Mouse (Mus musculus) CH12.LX (cell line): ENCODE measurements around the gene Crbn. TPM values are rescaled to one million over a fixed set of nuclear protein-coding genes. Genes with fewer than 3 reads are reported as not detected.

Source experiments
- DNase-seq: peaks from one replicate; pipeline ENCODE4 v3.0.0-alpha.2; 2013; ENCODE audit errors: extremely low read depth
- H3K27ac ChIP-seq: 2 replicates; pipeline ENCODE4 v1.5.1; 2012; ENCODE audit warnings: low read depth, mild to moderate bottlenecking, control low read depth, moderate library complexity; ENCODE audit not compliant: insufficient read depth
- H3K27me3 ChIP-seq: replicated peaks from 2 replicates; pipeline ENCODE3; 2012; ENCODE audit warnings: inconsistent platforms
- H3K36me3 ChIP-seq, 2 experiments: replicated peaks in 1 of 2; 2 replicates each; pipeline versions ENCODE3 to v1.6.1; 2012; ENCODE audit warnings: inconsistent platforms in 1 of 2, low read length in 1 of 2, mild to moderate bottlenecking in 1 of 2, mixed read lengths in 1 of 2, moderate library complexity in 1 of 2; ENCODE audit not compliant: control insufficient read depth in 1 of 2, insufficient read depth in 1 of 2
- H3K4me1 ChIP-seq, 2 experiments: 2 replicates each; pipeline ENCODE4 v1.6.1; 2012; ENCODE audit warnings: inconsistent platforms in 1 of 2, moderate library complexity in 1 of 2; ENCODE audit not compliant: insufficient read depth in 2 of 2, control insufficient read depth in 1 of 2
- H3K4me2 ChIP-seq: 2 replicates; pipeline ENCODE4 v1.6.1; 2012; ENCODE audit warnings: low read depth, mild to moderate bottlenecking, control low read depth; ENCODE audit not compliant: poor library complexity, insufficient read depth, severe bottlenecking
- H3K4me3 ChIP-seq, 3 experiments: fragments of 150-350 bp in 1 of 3; sonication (generic) in 1 of 3; replicated peaks in 1 of 3; 2 replicates each; pipeline versions ENCODE3 to v1.5.1; 2011 to 2012; ENCODE audit warnings: low read depth in 2 of 3, low read length in 2 of 3, mild to moderate bottlenecking in 2 of 3, moderate library complexity in 2 of 3, control low read depth in 1 of 3, improper control_type of control experiment in 1 of 3, inconsistent platforms in 1 of 3, mixed read lengths in 1 of 3; ENCODE audit not compliant: poor library complexity in 1 of 3
- H3K79me2 ChIP-seq: replicated peaks from 2 replicates; pipeline ENCODE4 v1.6.1; 2012; ENCODE audit warnings: mild to moderate bottlenecking, moderate library complexity; ENCODE audit not compliant: control insufficient read depth, poor library complexity, insufficient read depth, severe bottlenecking; ENCODE audit errors: extremely low read depth
- H3K9ac ChIP-seq: 2 replicates; pipeline ENCODE4 v1.6.1; 2012; ENCODE audit warnings: low read depth, mild to moderate bottlenecking, control low read depth, moderate library complexity; ENCODE audit not compliant: insufficient read depth
- H3K9me3 ChIP-seq: replicated peaks from 2 replicates; pipeline ENCODE3; 2012; ENCODE audit warnings: low read length, inconsistent platforms, mixed read lengths
- BHLHE40 ChIP-seq: IDR thresholded peaks from 2 replicates; pipeline ENCODE4 v1.6.1; 2011; ENCODE audit warnings: mild to moderate bottlenecking, low read depth, low read length, improper control_type of control experiment
- CHD1 ChIP-seq: IDR thresholded peaks from 2 replicates; pipeline ENCODE4 v1.6.1; 2012; ENCODE audit warnings: low read depth, low read length, improper control_type of control experiment, inconsistent platforms
- CTCF ChIP-seq, 2 experiments: IDR thresholded peaks in 1 of 2; conservative IDR thresholded peaks in 1 of 2; 2 replicates each; pipeline ENCODE4 v1.5.1; 2011 to 2012; ENCODE audit warnings: low read depth in 2 of 2, low read length in 2 of 2, improper control_type of control experiment in 1 of 2, inconsistent platforms in 1 of 2, mild to moderate bottlenecking in 1 of 2, moderate library complexity in 1 of 2
- E2F4 ChIP-seq: IDR thresholded peaks from 2 replicates; pipeline ENCODE4 v1.6.1; 2011; ENCODE audit warnings: low read depth, low read length, improper control_type of control experiment; ENCODE audit not compliant: insufficient replicate concordance
- EP300 ChIP-seq: IDR thresholded peaks from 2 replicates; pipeline ENCODE4 v1.6.1; 2011; ENCODE audit warnings: low read length, improper control_type of control experiment
- ETS1 ChIP-seq: conservative IDR thresholded peaks from 2 replicates; pipeline ENCODE4 v1.6.1; 2012; ENCODE audit warnings: low read depth, mild to moderate bottlenecking, inconsistent platforms, low read length, improper control_type of control experiment, moderate library complexity
- GABPA ChIP-seq: IDR thresholded peaks from 2 replicates; pipeline ENCODE4 v1.6.1; 2012; ENCODE audit warnings: low read depth, low read length, improper control_type of control experiment, inconsistent platforms; ENCODE audit not compliant: insufficient replicate concordance
- HCFC1 ChIP-seq: IDR thresholded peaks from 2 replicates; pipeline ENCODE4 v1.6.1; 2012; ENCODE audit warnings: low read depth, mild to moderate bottlenecking, inconsistent platforms, low read length, improper control_type of control experiment
- JUND ChIP-seq: conservative IDR thresholded peaks from 2 replicates; pipeline ENCODE4 v1.6.1; 2011; ENCODE audit warnings: low read depth, low read length, improper control_type of control experiment
- MAFK ChIP-seq: IDR thresholded peaks from 2 replicates; pipeline ENCODE4 v1.6.1; 2011; ENCODE audit warnings: low read length, improper control_type of control experiment; ENCODE audit not compliant: insufficient replicate concordance
- MAX ChIP-seq: IDR thresholded peaks from 2 replicates; pipeline ENCODE4 v1.6.1; 2011; ENCODE audit warnings: low read length, improper control_type of control experiment
- MAZ ChIP-seq: IDR thresholded peaks from 2 replicates; pipeline ENCODE4 v1.6.1; 2012; ENCODE audit warnings: low read depth, mild to moderate bottlenecking, inconsistent platforms, low read length, improper control_type of control experiment, moderate library complexity
- MEF2A ChIP-seq: IDR thresholded peaks from 2 replicates; pipeline ENCODE4 v1.6.1; 2014; ENCODE audit warnings: low read depth, mild to moderate bottlenecking, inconsistent platforms, low read length, improper control_type of control experiment, borderline replicate concordance
- PAX5 ChIP-seq: IDR thresholded peaks from 2 replicates; pipeline ENCODE4 v1.6.1; 2012; ENCODE audit warnings: low read length, inconsistent platforms, mixed read lengths
- POLR2A ChIP-seq: IDR thresholded peaks from 2 replicates; pipeline ENCODE4 v1.6.1; 2011; ENCODE audit warnings: low read depth, mild to moderate bottlenecking, improper control_type of control experiment, low read length
- RAD21 ChIP-seq: IDR thresholded peaks from 2 replicates; pipeline ENCODE4 v1.6.1; 2011; ENCODE audit warnings: low read depth, mild to moderate bottlenecking, low read length, improper control_type of control experiment, moderate library complexity
- RCOR1 ChIP-seq: conservative IDR thresholded peaks from 2 replicates; pipeline ENCODE4 v1.6.1; 2012; ENCODE audit warnings: low read depth, mild to moderate bottlenecking, inconsistent platforms, low read length, improper control_type of control experiment
- SMC3 ChIP-seq: IDR thresholded peaks from 2 replicates; pipeline ENCODE4 v1.6.1; 2011; ENCODE audit warnings: low read depth, low read length, improper control_type of control experiment
- TBP ChIP-seq: conservative IDR thresholded peaks from 2 replicates; pipeline ENCODE4 v1.6.1; 2011; ENCODE audit warnings: low read depth, low read length, improper control_type of control experiment
- TCF12 ChIP-seq: IDR thresholded peaks from 2 replicates; pipeline ENCODE4 v1.6.1; 2014; ENCODE audit warnings: low read depth, mild to moderate bottlenecking, inconsistent platforms, low read length, improper control_type of control experiment
- USF1 ChIP-seq: IDR thresholded peaks from 2 replicates; pipeline ENCODE4 v1.6.1; 2014; ENCODE audit warnings: low read depth, mild to moderate bottlenecking, inconsistent platforms, low read length, improper control_type of control experiment
- USF2 ChIP-seq: conservative IDR thresholded peaks from 2 replicates; pipeline ENCODE4 v1.6.1; 2011; ENCODE audit warnings: low read depth, low read length, improper control_type of control experiment
- ZKSCAN1 ChIP-seq: IDR thresholded peaks from 2 replicates; pipeline ENCODE4 v1.6.1; 2012; ENCODE audit warnings: low read depth, inconsistent platforms, low read length, improper control_type of control experiment, borderline replicate concordance
- ZMIZ1 ChIP-seq: IDR thresholded peaks from 2 replicates; pipeline ENCODE4 v1.6.1; 2012; ENCODE audit warnings: low read depth, mild to moderate bottlenecking, inconsistent platforms, low read length, improper control_type of control experiment
- ZNF384 ChIP-seq: IDR thresholded peaks from 2 replicates; pipeline ENCODE4 v1.6.1; 2012; ENCODE audit warnings: low read depth, low read length, improper control_type of control experiment, inconsistent platforms
- dilution Hi-C: fragments of 300-500 bp; cut with MboI; formaldehyde crosslinking; loops from 2 replicates; pipeline ENCODE4 v1.14.3; 2020; ENCODE audit warnings: low sequenced_read_pairs; ENCODE audit not compliant: extremely low pct_unique_long_range_greater_than_20kb, extremely low pct_ligation_motif_present
- in situ Hi-C: fragments of 300-500 bp; cut with MboI; formaldehyde crosslinking; loops from 3 replicates; pipeline ENCODE4 v1.14.3; 2019; ENCODE audit warnings: low sequenced_read_pairs, low pct_ligation_motif_present, low pct_unique_long_range_greater_than_20kb, mixed read lengths
- polyA plus RNA-seq: library from polyadenylated mRNA; unstranded; fragments of >175 nt; gene quantifications from 2 replicates; pipeline ENCODE4 v1.2.1, GENCODE M21; 2012; ENCODE audit warnings: low read depth; ENCODE audit not compliant: insufficient read length
- total RNA-seq, 2 experiments: library from RNA; depleted of rRNA; stranded (reverse); fragments of 300-350 nt in 1 of 2; fragments of >200 nt in 1 of 2; gene quantifications; 2 replicates each; pipeline ENCODE4 v1.2.3; 2012 to 2014

Crbn gene
- total and polyA plus RNA-seq, 3 experiments: 29.2 to 60.1 (median 30.8) TPM

GRCm38 (mm10) chr6:106738229-106738628 is 61.6 kb downstream of the Crbn start:
- Histone ChIP-seq H3K4me3 (no peak overlapping the region), H3K4me1 (peaks cover 21 to 70% of the 10 kb centered on the region in 2 experiments), H3K4me2 (peak overlapping the region; percentile 25; the same call in 1 of the 2 replicates), H3K27me3 (no peaks in the 10 kb centered on the region), H3K36me3 (peaks cover 57 to 77% of the 10 kb centered on the region in 2 experiments), H3K27ac (peak overlapping the region; percentile 58; the same call in 1 of the 2 replicates), H3K79me2 (peaks cover 17% of the 10 kb centered on the region), H3K9ac (no peak overlapping the region), H3K9me3 (no peaks in the 10 kb centered on the region)
- TF ChIP-seq TBP: no peak
- no peak for TF ChIP-seq MAX
- peak; percentile 90 for TF ChIP-seq MEF2A
- TF ChIP-seq PAX5: no peak
- no peak for TF ChIP-seq RCOR1
- no peak for TF ChIP-seq MAFK
- no peak for TF ChIP-seq ZNF384
- TF ChIP-seq CTCF (conservative IDR thresholded peaks at IDR 0.05 in 1 of 2, IDR thresholded peaks at IDR 0.05 in 1 of 2; ENCODE audit: low read depth in 2 of 2, low read length in 2 of 2): no peak
- TF ChIP-seq JUND: no peak
- no peak for TF ChIP-seq USF2
- TF ChIP-seq ZMIZ1: no peak
- no peak for TF ChIP-seq ZKSCAN1
- peak; percentile 39; the same call in 1 of the 2 replicates for TF ChIP-seq ETS1
- TF ChIP-seq HCFC1: no peak
- TF ChIP-seq USF1: no peak
- TF ChIP-seq RAD21: no peak
- TF ChIP-seq EP300: 0 out of 2 replicates have a peak, but pooled peaks have one; percentile 48
- 0 out of 2 replicates have a peak, but pooled peaks have one; percentile 15 for TF ChIP-seq BHLHE40
- 0 out of 2 replicates have a peak, but pooled peaks have one; percentile 4 for TF ChIP-seq SMC3
- in situ Hi-C loops (no loop called here), dilution Hi-C loops (no loop called here)
- DNase-seq: peak; percentile 66

- Histone ChIP-seq H3K79me2 (peaks cover 2% of the 10 kb centered on the region), H3K27ac (no peak overlapping the region), H3K4me3 (no peak overlapping the region), H3K9ac (no peak overlapping the region), H3K9me3 (no peaks in the 10 kb centered on the region), H3K36me3 (peaks cover 49 to 84% of the 10 kb centered on the region in 2 experiments), H3K4me1 (peaks cover 4 to 69% of the 10 kb centered on the region in 2 experiments), H3K4me2 (no peak overlapping the region), H3K27me3 (no peaks in the 10 kb centered on the region)
- in situ Hi-C loops: no loop called here
- dilution Hi-C loops: no loop called here
- no peak for DNase-seq
- no peak for TF ChIP-seq RAD21
- no peak for TF ChIP-seq MAZ
- no peak for TF ChIP-seq POLR2A
- no peak for TF ChIP-seq GABPA
- TF ChIP-seq TCF12: no peak
- TF ChIP-seq TBP: no peak
- no peak for TF ChIP-seq CHD1
- no peak for TF ChIP-seq USF2
- TF ChIP-seq MEF2A: no peak
- no peak for TF ChIP-seq ETS1
- no peak for TF ChIP-seq E2F4
- TF ChIP-seq MAFK: no peak
Observed at GRCm38 (mm10) chr6:106732563-106732962, 67.3 kb downstream of the Crbn start.
